Mouse (Mus musculus): ENCODE results near the gene Ap3m1.

- TF ChIP-seq CTCF (conservative IDR thresholded peaks at IDR 0.05; ENCODE audit: low read length) (no peak), NANOG (IDR thresholded peaks at IDR 0.05; ENCODE audit: borderline replicate concordance, low read length) (no peak), POU5F1 (IDR thresholded peaks at IDR 0.05; ENCODE audit: borderline replicate concordance, low read length) (no peak)
These were observed 25.6 kb upstream of the Ap3m1 start for GRCm38 (mm10) chr14:21077939-21078338.

All from E14TG2a.4 (cell line).